Mouse (Mus musculus) right cerebral cortex, adult 2 months (tissue): ENCODE results near the gene Hoxa4.

ENCODE experiments used
- DNase-seq, 2 experiments: peaks; one replicate each; pipeline ENCODE4 v3.0.0; 2021 to 2022; ENCODE audit warnings: low spot score in 2 of 2

Gene Hoxa4

GRCm38 (mm10) chr6:52190906-52191810 lies at the start of gene Hoxa4:
Hoxa4 (minus strand) TSS chr6:52191753.
- DNase-seq: no peak

- no peak for DNase-seq
Observed at GRCm38 (mm10) chr6:52241001-52241621, 49.6 kb upstream of the Hoxa4 start.

DNA sequence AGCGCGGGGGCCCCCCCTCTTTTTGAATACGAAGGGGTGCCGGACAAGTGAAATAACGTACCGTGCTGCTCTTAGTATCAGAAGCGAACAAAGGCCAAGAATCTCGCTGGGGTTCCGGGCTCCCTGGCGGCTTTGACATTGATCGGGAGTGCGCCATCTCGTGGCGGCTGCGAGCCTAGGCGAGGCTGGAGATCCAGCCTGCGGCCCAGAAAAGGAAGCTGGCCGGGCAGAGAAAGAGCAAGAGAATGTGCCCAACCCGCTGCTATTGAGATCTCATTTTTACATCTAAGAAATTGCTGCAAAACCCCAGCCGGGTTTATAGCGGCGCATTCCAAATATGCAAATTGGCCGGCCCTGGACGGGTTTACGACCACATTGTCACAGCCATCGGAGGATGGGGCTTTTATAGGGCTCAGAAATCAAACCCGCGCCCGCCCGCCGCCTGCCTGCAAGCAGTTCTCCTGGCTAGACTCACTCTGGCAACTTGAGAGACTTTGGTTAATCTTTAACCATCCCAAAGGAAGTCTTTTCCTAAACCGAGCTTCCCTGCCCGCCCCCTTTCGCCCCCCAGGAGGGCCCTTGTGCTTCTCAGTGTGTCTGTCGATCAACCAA lies 48.9 kb upstream of the Hoxa4 start, which contains the start of gene Hoxa10:
Gene Hoxa10 (minus strand): TSS at position 466 of the 612 bp plus-strand sequence.
- DNase-seq: no peak

DNA sequence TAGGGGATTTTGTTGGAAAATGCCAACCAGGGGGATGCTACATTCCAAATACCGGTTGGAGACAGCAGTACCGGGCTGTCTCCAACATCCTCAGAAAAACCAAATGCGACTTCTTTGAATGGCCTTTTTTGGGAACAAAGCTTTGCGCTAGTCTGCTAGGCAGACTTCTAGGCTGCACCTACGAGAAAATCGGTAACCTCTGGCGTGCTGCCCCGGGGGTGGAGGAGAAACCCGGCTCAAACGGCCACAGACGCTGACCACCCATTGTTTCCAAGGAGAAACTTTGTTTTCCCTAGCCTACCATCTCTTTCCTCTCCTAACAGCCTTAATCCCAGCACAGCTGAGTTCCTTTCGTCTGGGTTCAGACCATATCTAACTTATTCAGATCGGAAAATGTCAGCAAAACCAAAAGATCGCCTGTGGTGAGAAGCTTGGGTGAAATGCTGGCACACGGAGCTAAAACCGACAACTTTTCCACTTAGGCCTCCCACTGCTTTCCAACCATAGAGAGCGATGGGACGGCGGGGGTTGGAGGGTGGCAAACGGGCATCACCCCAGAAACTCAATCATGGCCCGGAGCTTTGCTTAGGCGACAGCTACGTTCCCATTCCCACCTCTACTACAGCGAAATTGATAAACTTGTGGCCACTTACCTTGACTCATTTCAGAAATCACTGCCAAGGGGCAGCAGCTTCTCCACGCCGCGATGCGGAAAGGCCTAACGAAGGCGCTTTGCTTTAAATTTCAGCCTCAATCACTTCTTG lies 48.3 kb upstream of the Hoxa4 start:
- DNase-seq: no peak

GRCm38 (mm10) chr6:52238976-52239375 lies 47.4 kb upstream of the Hoxa4 start:
- DNase-seq: no peak

- DNase-seq: no peak
Observed at GRCm38 (mm10) chr6:52238155-52238545, 46.6 kb upstream of the Hoxa4 start.

- no peak for DNase-seq
Observed at GRCm38 (mm10) chr6:52237346-52238154, 46.0 kb upstream of the Hoxa4 start.

DNA sequence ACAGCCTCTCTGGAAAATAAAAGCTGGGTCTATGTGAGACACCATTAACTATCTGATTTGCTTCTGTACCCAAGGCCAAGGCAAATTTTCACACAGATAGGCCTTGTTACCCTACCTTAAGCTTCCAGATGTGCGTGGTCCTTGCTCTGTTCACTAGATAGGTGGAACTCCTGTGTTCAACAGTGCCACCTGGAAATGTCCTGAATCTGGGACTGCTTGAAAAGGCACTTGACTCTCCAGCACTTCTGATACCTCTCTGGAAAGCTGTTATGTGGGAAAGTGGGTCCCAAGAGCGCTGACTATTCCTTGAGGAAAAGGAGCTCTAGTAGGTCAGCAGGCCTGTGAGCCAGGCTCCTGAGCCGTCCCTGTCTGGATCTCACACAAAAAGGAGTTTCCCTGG lies 45.3 kb upstream of the Hoxa4 start:
- DNase-seq: no peak

DNA sequence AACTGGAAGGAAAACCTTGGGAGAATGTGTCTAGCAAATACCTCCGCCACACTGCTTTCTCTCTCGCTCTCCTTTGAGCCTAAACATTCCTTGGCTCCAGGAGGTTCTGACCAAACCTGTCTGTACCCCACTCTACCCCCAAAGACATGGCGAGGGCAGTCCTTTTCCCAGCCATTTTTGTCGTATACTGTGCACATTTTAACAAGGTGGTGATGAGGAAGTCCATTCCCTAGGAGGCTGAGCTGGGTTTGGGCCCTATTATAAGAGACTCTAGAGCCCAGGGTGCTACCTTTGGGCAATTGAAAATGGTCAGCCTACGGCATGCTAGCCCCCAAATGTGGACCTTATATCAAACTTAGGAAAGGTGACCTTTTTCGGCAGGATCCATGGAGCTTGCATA lies 44.3 kb upstream of the Hoxa4 start:
- DNase-seq: no peak

- DNase-seq: no peak
Observed at GRCm38 (mm10) chr6:52235267-52235666, 43.7 kb upstream of the Hoxa4 start.

DNA sequence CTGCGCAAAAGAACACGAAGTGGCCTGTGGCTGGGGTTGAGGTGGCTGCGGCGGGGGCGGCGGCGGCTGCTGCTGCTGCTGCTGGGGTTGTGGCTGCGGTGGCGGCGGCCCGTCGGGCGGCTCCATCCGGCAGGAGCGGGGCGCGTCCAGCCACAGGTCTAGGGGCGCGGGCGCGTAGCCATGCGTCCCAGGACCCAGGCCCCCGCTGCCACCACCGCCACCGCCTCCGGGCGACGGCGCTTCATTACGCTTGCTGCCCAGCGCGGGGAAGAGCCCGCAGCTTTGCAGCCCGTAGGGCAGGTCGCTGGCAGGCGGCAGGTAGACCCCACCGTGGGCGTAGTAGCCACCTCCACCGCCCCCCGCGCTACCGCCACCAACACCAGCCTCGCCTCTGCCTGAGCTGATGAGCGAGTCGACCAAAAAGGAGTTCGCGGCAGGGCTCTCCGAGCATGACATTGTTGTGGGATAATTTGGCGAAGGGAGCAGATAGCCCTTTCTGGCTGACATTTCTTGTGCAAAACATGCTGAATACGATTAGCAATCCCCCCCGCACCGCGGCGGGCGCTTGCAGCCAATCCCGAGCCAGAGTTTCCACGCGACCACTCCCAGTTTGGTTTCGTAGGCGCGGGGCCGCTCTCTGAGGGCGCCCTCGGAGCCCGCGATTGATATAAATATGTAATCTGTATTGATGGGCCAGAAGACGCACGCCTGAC lies 43.0 kb upstream of the Hoxa4 start:
- no peak for DNase-seq

GRCm38 (mm10) chr6:52233546-52234427 lies 42.2 kb upstream of the Hoxa4 start:
- DNase-seq: no peak

DNA sequence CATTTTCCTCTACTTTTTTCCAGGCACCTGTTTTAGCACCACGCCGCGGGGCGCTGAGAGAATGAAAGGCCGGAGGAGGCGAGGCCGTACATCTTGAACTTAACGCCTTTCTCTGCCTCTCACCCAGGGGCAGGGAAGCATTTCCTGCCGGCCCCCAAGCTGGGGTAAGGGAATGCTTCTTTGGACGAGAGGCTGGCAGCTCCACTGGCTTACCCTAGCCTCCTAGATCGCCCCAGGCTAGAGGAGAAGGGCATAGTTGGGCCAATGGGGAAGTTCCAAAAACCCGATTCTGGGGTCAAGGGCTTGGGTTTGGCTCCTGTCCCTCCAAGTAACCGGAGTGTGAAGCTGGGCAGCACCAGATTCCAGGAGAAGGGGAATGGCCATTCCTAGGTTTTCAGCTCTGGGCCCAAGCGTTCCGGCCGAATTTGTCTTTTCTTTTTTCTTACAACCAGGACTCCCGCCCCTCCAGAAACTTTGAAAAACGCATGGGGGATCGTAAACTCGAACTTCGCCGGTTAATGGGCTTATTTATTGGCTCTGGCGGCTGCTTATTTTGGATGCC lies 41.5 kb upstream of the Hoxa4 start:
- no peak for DNase-seq

DNA sequence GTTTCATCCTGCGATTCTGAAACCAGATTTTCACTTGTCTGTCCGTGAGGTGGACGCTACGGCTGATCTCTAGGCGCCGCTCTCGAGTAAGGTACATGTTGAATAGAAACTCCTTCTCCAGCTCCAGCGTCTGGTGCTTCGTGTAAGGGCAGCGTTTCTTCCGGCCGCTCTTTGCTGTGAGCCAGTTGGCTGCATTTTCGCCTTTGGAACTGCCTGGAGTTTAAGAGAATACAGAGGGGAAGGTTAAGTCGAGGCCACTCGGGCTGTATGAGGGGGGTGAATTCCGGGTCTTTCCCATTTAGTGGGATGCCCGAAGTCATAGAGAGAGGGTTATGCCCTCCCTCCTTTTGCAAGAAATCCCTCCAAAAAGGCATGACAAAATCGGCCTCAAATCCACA lies 41.0 kb upstream of the Hoxa4 start:
- no peak for DNase-seq

DNA sequence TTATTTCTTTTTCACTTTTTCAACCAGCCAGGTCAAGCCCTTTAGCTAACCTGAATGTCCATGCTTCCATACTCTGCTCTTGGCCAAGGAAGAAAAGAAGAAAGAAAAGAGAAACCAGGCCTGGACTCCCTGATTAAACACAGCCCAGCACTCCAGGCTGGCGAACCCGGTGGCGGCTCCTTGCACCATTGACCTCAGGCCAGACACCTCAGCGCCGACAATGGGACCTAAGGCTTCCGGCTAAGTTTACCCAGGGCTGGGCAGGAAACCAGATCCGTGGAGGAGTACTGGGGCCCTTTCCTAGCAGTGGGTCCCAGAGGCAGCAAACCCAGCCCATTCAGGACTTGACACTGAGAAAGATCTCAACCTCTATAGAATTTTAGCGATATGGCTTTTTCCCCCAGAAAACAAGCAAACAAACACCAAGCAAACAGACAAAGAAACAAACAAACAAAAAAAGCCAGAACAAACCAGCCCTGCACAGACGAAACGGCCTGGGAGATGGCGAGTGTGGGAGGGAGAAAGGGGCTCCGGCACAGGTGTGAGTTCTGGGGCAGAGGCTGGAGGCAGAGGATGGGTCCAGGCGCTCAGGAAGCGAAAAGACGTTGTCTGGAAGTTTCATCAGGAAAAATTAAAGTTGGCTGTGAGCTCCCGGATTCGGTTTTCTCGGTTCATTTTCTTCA lies 40.5 kb upstream of the Hoxa4 start:
- no peak for DNase-seq

DNA sequence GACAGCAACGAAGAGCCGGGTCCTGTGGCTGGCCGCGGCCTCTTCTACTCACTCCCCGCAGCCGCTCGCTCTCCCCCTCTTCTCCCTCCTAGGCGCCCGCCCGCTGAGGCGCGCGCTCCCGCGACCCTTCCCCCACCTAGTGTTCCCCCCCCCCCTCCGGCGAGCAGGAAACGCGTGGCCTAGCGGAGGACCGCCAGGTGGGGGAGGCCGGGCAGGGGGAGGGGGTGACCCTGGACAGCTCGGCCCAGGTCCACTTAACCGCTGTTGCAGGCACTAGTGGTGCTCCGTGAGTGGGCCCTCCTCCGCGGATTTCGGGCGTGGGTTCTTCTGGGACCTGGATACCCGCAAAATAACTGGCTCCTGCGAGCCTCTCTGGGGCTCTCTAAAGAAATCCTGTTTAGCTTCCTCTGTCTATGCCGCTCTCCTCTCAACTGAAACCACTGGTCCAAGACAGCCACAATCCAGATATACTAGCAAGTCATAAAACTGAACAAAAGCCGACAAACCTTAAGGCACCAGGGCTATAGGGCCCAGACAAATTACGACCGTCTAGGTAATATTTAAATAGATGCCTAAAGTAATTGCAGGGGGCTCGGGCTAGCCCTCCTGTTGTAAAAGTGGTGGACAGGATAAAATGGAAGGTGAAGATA lies 39.1 kb upstream of the Hoxa4 start, which contains the start of gene Hoxa9:
Gene Hoxa9 (minus strand): TSS at position 574 of the 650 bp plus-strand sequence.
- no peak for DNase-seq

DNA sequence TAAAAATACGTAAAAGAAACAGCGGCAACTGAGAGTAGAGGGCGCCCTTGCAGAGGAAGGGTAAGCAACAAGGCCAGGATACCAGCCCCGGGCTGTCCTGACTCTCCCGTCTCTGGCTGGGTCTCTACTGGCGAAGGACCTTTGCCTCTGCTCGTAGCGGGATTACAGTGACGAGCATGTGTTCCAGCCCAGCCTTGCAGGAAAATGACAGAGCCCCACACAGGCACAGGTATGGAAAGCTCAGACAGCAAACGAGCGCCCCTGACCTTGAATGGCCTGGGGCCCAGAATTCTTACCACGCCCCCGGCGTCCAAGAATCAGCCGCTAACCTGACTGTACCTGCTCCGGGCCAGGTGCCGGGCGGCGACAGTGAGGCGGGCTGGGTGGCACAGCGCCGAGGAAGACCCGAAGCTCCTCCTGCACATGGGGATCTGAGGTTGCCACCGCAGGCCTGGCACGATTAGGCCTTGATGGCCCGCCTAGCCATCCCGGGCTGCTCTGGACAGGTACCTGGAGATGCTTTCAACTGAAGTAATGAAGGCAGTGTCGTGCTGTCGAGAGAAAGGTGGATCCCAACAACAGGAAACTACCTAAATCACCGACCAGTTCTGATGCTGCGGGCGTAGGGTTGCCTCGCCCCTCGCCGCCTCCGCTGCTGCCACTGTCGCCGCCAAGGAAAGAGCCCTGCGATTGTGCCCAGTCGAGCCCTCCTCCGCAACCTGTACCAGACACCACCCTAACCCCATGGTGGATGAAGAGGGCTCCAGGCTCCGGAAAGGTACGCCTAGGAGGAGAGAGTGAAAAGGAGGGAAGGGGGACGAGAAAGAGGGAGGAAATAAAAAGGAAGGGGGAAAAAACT lies 38.2 kb upstream of the Hoxa4 start:
- DNase-seq: no peak
